Mouse (Mus musculus) CH12.LX (cell line): Measurements from ENCODE around the gene Kdm2b.

Source experiments
- CTCF ChIP-seq, 2 experiments: IDR thresholded peaks in 1 of 2; conservative IDR thresholded peaks in 1 of 2; 2 replicates each; pipeline ENCODE4 v1.5.1; 2011 to 2012; ENCODE audit warnings: low read depth in 2 of 2, low read length in 2 of 2, improper control_type of control experiment in 1 of 2, inconsistent platforms in 1 of 2, mild to moderate bottlenecking in 1 of 2, moderate library complexity in 1 of 2
- EP300 ChIP-seq: IDR thresholded peaks from 2 replicates; pipeline ENCODE4 v1.6.1; 2011; ENCODE audit warnings: low read length, improper control_type of control experiment
- MAX ChIP-seq: IDR thresholded peaks from 2 replicates; pipeline ENCODE4 v1.6.1; 2011; ENCODE audit warnings: low read length, improper control_type of control experiment
- POLR2A ChIP-seq: IDR thresholded peaks from 2 replicates; pipeline ENCODE4 v1.6.1; 2011; ENCODE audit warnings: low read depth, mild to moderate bottlenecking, improper control_type of control experiment, low read length

DNA sequence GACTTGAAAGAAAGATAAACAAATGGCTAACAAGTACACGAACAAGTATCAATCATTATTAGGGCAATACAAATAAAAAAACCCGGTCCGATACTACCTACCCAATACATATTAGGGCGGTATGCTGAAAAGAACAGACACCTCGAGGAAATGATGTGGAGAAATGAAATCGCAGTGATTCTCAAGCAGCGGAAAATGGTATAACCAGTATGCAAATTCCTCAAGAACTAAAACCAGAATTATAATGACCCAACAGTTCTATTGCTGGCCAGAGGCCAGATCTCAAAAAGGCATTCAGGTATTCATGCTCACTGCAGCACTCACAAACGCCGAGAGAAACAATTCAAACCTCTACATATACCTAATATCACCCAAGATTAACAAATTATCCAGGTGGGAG is 102.6 kb downstream of the Kdm2b start:
- TF ChIP-seq CTCF (conservative IDR thresholded peaks at IDR 0.05 in 1 of 2, IDR thresholded peaks at IDR 0.05 in 1 of 2; ENCODE audit: low read depth in 2 of 2, low read length in 2 of 2) (no peak), MAX (no peak), EP300 (peak; percentile 50), POLR2A (peak; percentile 17; the same call in 1 of the 2 replicates)
